Mouse (Mus musculus) left cerebral cortex, adult 9 months (tissue): Measurements from ENCODE around the gene Ulk3.

ENCODE experiments used
- DNase-seq, 2 experiments: peaks; one replicate each; pipeline ENCODE4 v3.0.0; 2022; ENCODE audit warnings: low spot score in 2 of 2

The Ulk3 gene

GRCm38 (mm10) chr9:57589224-57590126 is at the start of gene Ulk3:
TSS of gene Ulk3 (plus strand) at chr9:57589452.
- peak in 1 of 2 experiments; percentile 72 for DNase-seq

DNA sequence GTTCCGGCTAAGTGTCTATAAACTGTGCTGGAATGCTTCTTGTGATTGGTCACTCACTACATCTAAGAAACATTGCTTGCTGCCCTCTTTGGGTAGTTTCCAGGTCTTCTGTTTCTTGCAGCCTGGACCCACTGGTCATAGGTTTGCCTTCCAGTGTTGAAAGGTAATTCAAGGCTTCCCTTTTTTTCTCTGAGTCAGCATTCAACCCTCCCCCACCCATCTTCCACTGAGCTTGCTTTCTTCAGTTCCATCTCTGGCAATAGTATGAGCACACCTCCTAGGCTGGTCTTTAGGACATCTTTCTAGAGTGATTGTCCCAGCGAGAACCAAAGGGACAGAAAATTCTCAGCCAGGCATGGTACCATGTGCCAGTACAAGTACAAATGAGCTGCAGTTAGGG is 49.7 kb upstream of the Ulk3 start:
- no peak for DNase-seq

- no peak for DNase-seq
These were observed 47.9 kb upstream of the Ulk3 start for GRCm38 (mm10) chr9:57541312-57541711.

DNA sequence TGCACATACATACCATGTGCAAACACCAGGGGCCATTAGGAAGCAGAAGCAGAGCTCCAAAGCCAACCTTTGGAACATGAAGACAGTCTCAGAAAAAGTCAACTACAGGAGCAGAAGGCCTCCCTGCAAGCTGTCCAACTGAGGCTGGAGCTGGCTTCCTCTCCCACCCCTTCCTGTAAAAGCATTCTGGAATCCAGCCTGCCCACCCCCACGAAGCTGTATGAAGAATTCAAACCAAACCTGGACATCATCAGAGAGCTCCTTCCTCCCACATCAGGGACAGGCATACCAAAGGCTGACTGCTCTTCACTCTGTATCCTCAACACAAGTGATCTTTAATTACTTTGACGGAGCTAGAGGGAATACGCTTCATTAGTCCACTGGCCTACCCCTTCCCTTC is 45.3 kb upstream of the Ulk3 start:
- no peak for DNase-seq

DNA sequence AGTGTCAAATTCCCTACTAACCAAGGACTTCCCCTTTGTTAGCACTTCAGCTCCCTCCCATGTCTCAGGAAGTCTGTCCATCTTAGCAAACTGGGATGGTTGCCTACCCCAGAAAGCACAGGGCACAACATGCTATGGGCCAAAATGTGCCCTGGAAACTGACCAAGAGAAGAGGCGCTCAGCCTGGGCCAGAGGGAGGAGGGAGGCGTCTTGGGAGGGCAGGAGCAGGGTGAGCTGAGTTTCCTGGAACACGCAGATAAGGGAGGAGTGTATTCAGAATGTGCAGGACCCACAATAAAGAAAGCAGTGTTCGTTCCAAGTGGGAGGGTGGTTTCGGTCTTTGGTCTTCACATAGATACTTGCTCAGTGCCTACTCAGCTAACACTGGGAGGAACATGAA is 42.0 kb upstream of the Ulk3 start:
- no peak for DNase-seq

- DNase-seq = no peak
These were observed 41.4 kb upstream of the Ulk3 start for GRCm38 (mm10) chr9:57547869-57548268.

- DNase-seq = no peak
These were observed 40.1 kb upstream of the Ulk3 start for GRCm38 (mm10) chr9:57549186-57549585.

DNA sequence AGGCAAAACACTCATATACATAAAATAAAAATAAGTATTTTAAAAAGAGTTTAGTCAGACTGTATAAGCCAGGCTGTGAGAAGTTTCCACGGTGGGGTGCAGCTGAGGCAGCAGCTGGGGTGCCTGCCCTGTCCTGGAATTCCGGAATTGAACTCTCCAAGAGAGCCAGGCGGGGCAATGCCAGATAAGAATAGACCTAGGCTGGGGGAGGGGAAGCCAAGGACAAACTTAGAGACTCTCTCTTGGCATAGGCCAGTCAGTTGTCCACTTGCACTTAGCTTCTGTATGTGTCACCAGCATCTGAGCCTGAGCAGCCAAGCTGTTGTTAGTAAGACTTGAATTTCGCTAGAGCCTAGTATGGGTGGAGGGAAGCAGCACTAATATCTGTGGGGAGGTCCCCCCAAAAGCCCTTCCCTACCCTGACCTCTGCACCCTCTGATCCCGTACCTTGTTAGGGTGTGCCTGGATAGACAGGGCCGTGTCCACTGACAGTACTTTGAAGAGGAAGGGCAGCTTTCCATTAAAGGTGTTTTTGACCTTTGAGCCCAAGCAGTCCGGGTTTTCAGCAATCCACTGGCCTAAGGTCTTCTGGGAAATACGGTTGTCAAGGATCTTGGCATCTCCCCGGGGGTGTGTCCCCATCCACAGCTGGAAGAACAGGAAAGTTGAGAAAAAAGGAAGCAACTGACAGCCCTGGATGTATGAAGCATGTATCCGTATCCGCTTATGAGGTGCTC is 39.0 kb upstream of the Ulk3 start:
- no peak for DNase-seq

- peak in 1 of 2 experiments; percentile 78 for DNase-seq
These were observed 36.9 kb upstream of the Ulk3 start, which contains the start of gene Mpi for GRCm38 (mm10) chr9:57552139-57552887. TSS of gene Mpi (minus strand) at chr9:57552763.

DNA sequence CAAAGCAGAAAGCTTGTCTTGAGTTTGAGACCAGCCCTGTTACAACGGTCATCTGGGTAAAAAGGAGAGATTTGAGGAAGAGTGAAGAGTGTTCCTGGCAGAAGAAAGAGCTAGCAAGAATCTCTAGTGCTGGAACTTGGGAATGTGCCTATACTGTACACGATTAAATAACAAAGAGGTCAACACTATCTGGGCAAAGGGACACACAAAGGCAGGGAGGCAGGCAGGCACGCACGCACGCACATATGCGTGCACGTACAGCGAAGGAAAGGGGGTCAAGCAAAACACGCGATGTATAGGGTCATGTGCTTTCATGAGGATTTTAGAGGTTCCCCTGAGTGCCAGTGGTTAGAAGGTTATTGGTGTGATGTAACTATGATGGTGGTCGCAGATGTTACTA is 36.1 kb upstream of the Ulk3 start:
- DNase-seq = no peak

GRCm38 (mm10) chr9:57554753-57555152 is 34.5 kb upstream of the Ulk3 start:
- no peak for DNase-seq

GRCm38 (mm10) chr9:57557215-57557614 is 32.0 kb upstream of the Ulk3 start:
- no peak for DNase-seq

- no peak for DNase-seq
These were observed 30.6 kb upstream of the Ulk3 start for GRCm38 (mm10) chr9:57558625-57559024.

- DNase-seq = no peak
These were observed 29.7 kb upstream of the Ulk3 start for GRCm38 (mm10) chr9:57559568-57559967.

DNA sequence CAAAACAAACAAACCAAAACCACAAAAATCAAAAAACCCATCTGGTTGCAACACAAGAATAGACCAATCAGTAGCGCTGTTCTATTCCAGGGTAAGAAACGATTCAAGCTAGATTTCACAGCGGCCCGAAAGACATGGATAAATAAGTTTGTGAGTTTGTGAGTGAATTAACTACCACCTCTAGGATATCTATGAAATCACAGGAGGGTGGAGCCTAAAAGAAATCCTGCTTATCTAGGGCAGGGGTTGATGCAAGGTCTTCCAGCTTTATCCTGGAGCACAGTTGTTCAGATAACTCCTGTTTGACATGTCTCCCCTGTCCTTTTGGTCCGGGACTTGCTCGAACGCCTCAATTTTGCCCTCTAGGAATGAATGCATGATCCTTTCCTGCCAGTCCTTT is 29.0 kb upstream of the Ulk3 start:
- no peak for DNase-seq

DNA sequence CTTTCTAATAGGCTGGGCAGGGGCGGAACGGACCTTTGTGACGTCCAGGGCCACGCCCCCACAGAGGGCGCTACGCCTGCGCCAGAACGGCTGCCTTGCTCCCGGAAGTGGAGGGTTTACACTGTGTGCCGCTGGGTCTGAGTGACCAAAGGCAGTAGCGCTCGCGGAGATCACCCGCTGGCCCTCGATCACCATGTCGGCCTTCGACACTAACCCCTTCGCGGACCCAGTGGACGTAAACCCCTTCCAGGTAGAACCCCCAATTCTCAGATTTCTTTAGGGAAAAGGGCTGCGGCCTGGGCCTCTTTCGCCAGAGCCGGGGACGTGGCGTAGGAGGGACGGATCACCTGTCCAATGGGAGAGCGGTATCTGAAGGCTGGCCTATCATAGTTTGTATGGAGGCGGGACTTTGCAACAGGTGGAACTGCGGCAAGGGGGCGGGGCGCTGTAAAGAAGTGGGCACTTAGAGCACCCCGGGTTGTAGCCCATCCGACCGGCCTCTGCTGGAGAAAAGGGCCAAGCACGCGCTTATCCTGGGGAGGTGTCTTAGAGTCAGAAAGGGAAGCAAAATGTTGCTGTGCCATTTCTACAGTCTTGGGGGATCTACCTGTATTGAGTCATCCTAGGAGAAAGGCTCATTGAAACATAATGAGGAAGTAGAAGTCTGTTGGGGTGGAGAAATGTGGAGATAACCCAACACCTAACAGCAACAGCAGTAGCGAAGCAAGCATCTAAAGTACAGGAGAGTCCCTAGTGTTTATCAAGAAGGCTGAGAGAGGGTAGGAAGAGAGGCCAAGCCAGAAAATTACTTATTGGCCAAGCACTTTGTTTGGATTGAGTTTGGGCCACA is 28.2 kb upstream of the Ulk3 start, which contains the start of gene Scamp2:
TSS of gene Scamp2 (plus strand) at position 83 of the 850 bp plus-strand sequence.
- DNase-seq = peak; percentile 84 to 95

GRCm38 (mm10) chr9:57561711-57562099 is 27.5 kb upstream of the Ulk3 start:
- DNase-seq = no peak

DNA sequence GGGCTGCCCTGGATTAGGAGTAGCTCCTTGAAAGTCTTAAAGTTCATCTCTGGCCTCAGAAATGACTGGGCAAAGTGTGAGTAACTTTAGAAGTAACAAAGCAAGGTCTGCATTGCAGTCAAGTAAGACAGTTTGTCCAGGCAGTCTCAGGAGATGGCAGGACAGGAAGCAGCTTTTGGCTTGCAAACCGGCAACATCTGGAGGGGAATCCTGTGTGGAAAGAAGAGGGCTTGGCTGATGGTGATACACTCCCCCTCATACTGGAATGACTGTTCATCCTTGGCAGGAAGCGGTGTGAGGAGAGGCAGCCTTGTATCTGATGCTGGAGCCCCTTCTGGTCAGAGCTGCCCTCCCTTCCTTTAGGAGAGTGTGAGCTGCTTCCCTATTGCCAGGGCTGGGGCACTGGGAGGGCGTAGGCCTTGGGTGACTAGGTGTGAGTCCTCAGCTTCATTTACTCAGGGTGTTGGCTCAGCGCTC is 26.3 kb upstream of the Ulk3 start:
- DNase-seq = peak in 1 of 2 experiments; percentile 54

- DNase-seq = no peak
These were observed 24.6 kb upstream of the Ulk3 start for GRCm38 (mm10) chr9:57564609-57565008.

DNA sequence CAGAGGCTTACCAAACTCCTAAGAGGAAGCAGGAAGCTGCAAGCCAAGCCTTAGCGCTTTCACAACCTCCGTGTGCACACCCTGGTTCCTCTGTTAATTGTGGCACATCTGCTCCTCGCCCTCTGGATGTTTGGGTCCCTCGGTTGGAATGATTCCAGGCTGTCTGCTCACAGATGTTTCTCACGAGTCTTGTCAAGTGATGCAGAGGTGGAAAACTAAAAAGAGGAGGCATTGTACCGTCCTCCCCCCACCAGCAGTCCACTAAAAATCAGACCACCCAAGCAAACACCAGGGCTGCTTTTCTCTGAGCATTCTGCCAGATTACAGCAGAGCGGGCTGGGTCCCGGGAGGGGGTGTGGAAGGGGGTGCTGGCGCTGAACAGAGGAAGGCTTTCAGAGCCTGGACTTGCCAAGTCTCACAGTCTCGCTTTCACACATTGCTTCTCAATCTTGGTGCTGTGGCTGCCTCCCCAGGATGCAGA is 23.5 kb upstream of the Ulk3 start:
- peak in 1 of 2 experiments; percentile 65 for DNase-seq

DNA sequence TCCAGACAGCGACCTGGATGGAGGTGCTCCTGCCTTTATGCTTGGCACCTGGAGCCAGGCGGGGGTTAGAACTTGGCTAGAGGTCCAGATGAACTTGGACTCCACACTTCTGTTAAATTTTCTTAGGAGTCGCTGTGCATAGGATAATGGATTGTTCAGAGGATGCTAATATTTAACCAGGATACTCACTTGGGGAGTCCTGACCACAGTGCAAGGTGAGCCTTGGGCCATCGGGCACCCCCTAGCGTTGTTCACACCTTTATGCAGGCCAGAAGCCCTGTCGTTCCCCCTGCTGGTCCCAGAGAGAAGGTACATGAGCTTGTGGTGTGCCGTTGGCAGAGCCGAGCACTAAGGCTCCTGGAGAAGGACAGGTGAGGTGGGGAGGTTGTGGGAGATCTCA is 22.4 kb upstream of the Ulk3 start:
- DNase-seq = no peak
